Comparison of ENCODE assay signal across 26 mouse cellular contexts in the genomic region with DNA sequence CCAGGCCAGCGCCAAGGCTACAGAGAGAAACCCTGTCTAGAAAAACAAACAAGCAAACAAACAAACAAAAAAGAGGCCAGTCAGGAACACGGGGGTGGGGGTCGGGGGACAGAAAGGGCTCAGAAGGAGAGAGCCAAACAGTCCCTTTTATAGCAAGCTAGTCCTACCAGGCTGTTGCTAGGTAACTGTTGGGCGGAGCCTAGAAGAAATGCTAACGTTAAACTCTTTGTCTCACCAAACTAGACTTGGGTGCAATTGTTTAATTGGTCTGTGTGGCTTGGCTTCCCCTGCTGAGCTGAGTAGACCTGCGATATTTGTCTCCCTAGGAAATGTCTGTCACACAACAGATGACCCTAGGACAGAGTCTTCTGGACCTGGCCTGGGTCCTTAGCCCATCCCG.
"Had no signal": no experiment of that assay in that cellular context is flagged by ENCODE, and none has a peak within 500 bp of the region (broad histone marks: within the 10 kb centered on the region; RNA-seq: fewer than 3 reads in every experiment).

No protein-coding gene starts in this region.

- H3K9ac ChIP-seq: heart, embryonic 13.5 days; heart, embryonic 15.5 days; hindbrain, embryonic 13.5 days; hindbrain, embryonic 15.5 days; kidney, embryonic 15.5 days; limb, embryonic 12.5 days had no signal

- H3K4me2 ChIP-seq: heart, embryonic 13.5 days; heart, embryonic 15.5 days; hindbrain, embryonic 13.5 days; hindbrain, embryonic 15.5 days; kidney, embryonic 15.5 days; limb, embryonic 12.5 days; liver, embryonic 11.5 days had no signal

- H3K27me3 ChIP-seq: heart, embryonic 13.5 days; heart, embryonic 15.5 days; hindbrain, embryonic 13.5 days; hindbrain, embryonic 15.5 days; kidney, embryonic 15.5 days had no signal

- H3K4me1 ChIP-seq: heart, embryonic 10.5 days; heart, embryonic 13.5 days; heart, embryonic 15.5 days; hindbrain, embryonic 13.5 days; hindbrain, embryonic 15.5 days; kidney, embryonic 15.5 days; limb, embryonic 10.5 days; limb, embryonic 12.5 days had no signal

- H3K4me3 ChIP-seq: gastrocnemius, adult 2 months; heart, embryonic 10.5 days; heart, embryonic 13.5 days; heart, embryonic 15.5 days; hindbrain, embryonic 13.5 days; hindbrain, embryonic 15.5 days; kidney, embryonic 15.5 days; layer of hippocampus, adult 2 months; left cerebral cortex, adult 2 months; limb, embryonic 10.5 days; limb, embryonic 12.5 days had no signal

- H3K36me3 ChIP-seq: heart, embryonic 10.5 days; heart, embryonic 13.5 days; heart, embryonic 15.5 days; hindbrain, embryonic 13.5 days; hindbrain, embryonic 15.5 days; kidney, embryonic 15.5 days; limb, embryonic 10.5 days; limb, embryonic 12.5 days had no signal

- H3K27ac ChIP-seq: gastrocnemius, adult 2 months; heart, embryonic 10.5 days; heart, embryonic 13.5 days; heart, embryonic 15.5 days; hindbrain, embryonic 13.5 days; hindbrain, embryonic 15.5 days; hindbrain, postnatal 0 days; kidney, embryonic 15.5 days; kidney, postnatal 0 days; layer of hippocampus, adult 2 months; left cerebral cortex, adult 2 months; limb, embryonic 10.5 days; limb, embryonic 12.5 days had no signal

- ATAC-seq: hindbrain, postnatal 0 days; intestine, embryonic 16.5 days had no signal

- H3K9me3 ChIP-seq: heart, embryonic 10.5 days; heart, embryonic 13.5 days; heart, embryonic 15.5 days; hindbrain, embryonic 13.5 days; hindbrain, embryonic 15.5 days; kidney, embryonic 15.5 days; limb, embryonic 10.5 days had no signal

- DNase-seq: gastrocnemius, adult 2 months; gastrocnemius, postnatal 10 days; gastrocnemius, postnatal 25 days; heart, adult 18-20 months; heart, postnatal 14 days; heart, postnatal 36 days; kidney, adult 11 months; kidney, adult 2 months; kidney, adult 9 months; kidney, postnatal 14 days; kidney, postnatal 4 days; liver had no signal
